Mouse (Mus musculus) bone marrow macrophage, adult 2 months (primary cell): ENCODE data around the gene Fgf18. TPM values are rescaled to one million over a fixed set of nuclear protein-coding genes. Genes with fewer than 3 reads are reported as not detected.

Experiments used
- H3K27ac ChIP-seq: 2 replicates; pipeline ENCODE4 v1.5.1; 2012; ENCODE audit warnings: low read depth, low read length; ENCODE audit not compliant: insufficient read depth
- H3K4me1 ChIP-seq: 2 replicates; pipeline ENCODE4 v1.6.1; 2012; ENCODE audit warnings: low read length; ENCODE audit not compliant: control insufficient read depth, insufficient read depth
- H3K4me3 ChIP-seq: 2 replicates; pipeline ENCODE4 v1.5.1; 2012; ENCODE audit warnings: mild to moderate bottlenecking, low read length, moderate library complexity; ENCODE audit not compliant: insufficient read depth
- CTCF ChIP-seq: IDR thresholded peaks from 2 replicates; pipeline ENCODE4 v1.5.1; 2012; ENCODE audit warnings: low read depth, mild to moderate bottlenecking, low read length, moderate library complexity
- POLR2A ChIP-seq: IDR thresholded peaks from 2 replicates; pipeline ENCODE4 v1.6.1; 2012; ENCODE audit warnings: mild to moderate bottlenecking, low read depth, low read length, borderline replicate concordance
- polyA plus RNA-seq: library from polyadenylated mRNA; stranded (reverse); fragments of >200 nt; gene quantifications from 2 replicates; pipeline ENCODE4 v1.2.4, GENCODE M21; 2012; ENCODE audit not compliant: missing spikeins, insufficient read depth, insufficient read length

The Fgf18 gene
- polyA plus RNA-seq, 1 experiment: not detected

DNA sequence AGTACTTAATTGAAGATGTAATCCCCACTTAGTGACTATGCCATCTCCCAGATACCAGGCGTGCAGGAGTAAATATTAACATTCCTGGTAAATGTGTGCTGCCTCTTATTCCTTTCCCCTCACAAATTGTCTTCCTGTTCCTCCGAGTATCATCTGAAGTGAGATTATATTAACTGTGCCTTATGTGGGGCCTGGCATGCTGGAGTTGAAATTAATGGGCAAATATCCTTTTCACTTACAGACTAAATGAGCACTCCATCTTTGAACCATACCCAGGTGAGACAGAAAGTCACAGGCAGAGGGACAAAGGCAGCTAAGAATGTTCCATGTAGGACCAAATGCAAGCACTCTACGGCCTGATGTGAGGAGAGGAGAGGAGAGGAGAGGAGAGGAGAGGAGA, 28.6 kb upstream of the Fgf18 start:
- no peak overlapping the region for H3K4me3 ChIP-seq
- H3K4me1 ChIP-seq: no peaks in the 10 kb centered on the region
- TF ChIP-seq POLR2A (no peak), CTCF (no peak)
- no peak overlapping the region for H3K27ac ChIP-seq

- Histone ChIP-seq H3K4me1 (no peaks in the 10 kb centered on the region), H3K4me3 (no peak overlapping the region), H3K27ac (no peak overlapping the region)
- TF ChIP-seq POLR2A (no peak), CTCF (peak; percentile 67)
Observed at GRCm38 (mm10) chr11:33170489-33170888, 23.3 kb upstream of the Fgf18 start.

GRCm38 (mm10) chr11:33162998-33163506, 15.9 kb upstream of the Fgf18 start, which contains the start of gene Npm1:
Gene Npm1 (minus strand): TSS chr11:33163206.
- Histone ChIP-seq H3K4me1 (peaks cover 2% of the 10 kb centered on the region; the same call in 1 of the 2 replicates), H3K4me3 (peak within 1 kb of the TSS; percentile 96), H3K27ac (peak within 1 kb of the TSS; percentile 80)
- peak; percentile 93 for TF ChIP-seq POLR2A
- TF ChIP-seq CTCF: no peak

- Histone ChIP-seq H3K27ac (peak overlapping the region; percentile 76), H3K4me1 (peaks cover 2% of the 10 kb centered on the region; the same call in 1 of the 2 replicates), H3K4me3 (peak overlapping the region; percentile 96)
- TF ChIP-seq CTCF: no peak
- TF ChIP-seq POLR2A: no peak
Observed at GRCm38 (mm10) chr11:33162211-33162997, 15.2 kb upstream of the Fgf18 start.

GRCm38 (mm10) chr11:33159741-33160140, 12.5 kb upstream of the Fgf18 start:
- Histone ChIP-seq H3K4me3 (no peak overlapping the region), H3K27ac (no peak overlapping the region), H3K4me1 (peaks cover 2% of the 10 kb centered on the region; the same call in 1 of the 2 replicates)
- TF ChIP-seq CTCF (no peak), POLR2A (no peak)

DNA sequence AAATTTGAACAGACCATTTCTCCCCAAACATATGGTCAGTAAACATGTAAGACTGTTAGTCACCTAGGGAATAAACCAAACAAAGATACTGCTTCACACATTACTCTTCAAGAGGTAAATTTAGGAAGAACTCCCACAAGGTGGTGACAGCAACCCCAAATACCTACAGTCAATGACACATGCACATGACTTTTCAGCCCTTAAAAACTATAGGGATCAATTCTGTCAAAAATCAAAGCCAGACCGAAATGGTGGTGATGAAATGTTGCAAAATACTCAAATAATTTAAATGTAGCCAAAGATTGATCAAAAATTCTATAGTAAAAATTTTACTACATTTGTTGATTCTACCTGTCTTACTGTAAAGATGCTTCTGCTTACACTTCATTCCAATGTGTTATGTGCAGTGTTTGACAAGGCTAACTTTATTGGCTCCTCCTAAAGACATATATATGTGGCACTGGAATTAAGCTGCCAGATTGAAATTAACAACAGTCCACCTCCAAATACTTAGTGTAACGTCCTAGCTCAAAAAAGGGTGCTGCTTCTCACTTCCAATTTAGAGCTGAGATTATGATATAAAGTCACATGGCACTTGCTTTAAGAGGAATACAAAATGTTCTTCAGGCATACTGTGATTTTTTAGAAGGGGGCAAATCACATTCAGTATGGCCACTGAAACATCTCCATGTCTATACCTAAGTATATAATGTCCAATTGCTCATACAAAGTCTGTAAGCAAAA, 10.4 kb upstream of the Fgf18 start:
- Histone ChIP-seq H3K27ac (no peak overlapping the region), H3K4me1 (no peaks in the 10 kb centered on the region), H3K4me3 (no peak overlapping the region)
- TF ChIP-seq CTCF: no peak
- TF ChIP-seq POLR2A: no peak

GRCm38 (mm10) chr11:33156436-33157015, 9.3 kb upstream of the Fgf18 start:
- Histone ChIP-seq H3K4me3 (no peak overlapping the region), H3K4me1 (no peaks in the 10 kb centered on the region), H3K27ac (no peak overlapping the region)
- TF ChIP-seq CTCF (no peak), POLR2A (no peak)

GRCm38 (mm10) chr11:33154459-33154858, 7.3 kb upstream of the Fgf18 start:
- Histone ChIP-seq H3K4me1 (peaks cover 1% of the 10 kb centered on the region; the same call in 1 of the 2 replicates), H3K4me3 (no peak overlapping the region), H3K27ac (no peak overlapping the region)
- TF ChIP-seq CTCF: no peak
- no peak for TF ChIP-seq POLR2A

GRCm38 (mm10) chr11:33152997-33153396, 5.8 kb upstream of the Fgf18 start:
- peaks cover 7% of the 10 kb centered on the region for H3K4me1 ChIP-seq
- TF ChIP-seq POLR2A (no peak), CTCF (no peak)

More at GRCm38 (mm10) chr11:33152997-33153396, 5.8 kb upstream of the Fgf18 start:
- no peak overlapping the region for H3K4me3 ChIP-seq
- no peak overlapping the region for H3K27ac ChIP-seq
